Mouse (Mus musculus) forebrain, postnatal 0 days (tissue): ENCODE measurements around the gene Vti1a. TPM values are rescaled to one million over a fixed set of nuclear protein-coding genes. Genes with fewer than 3 reads are reported as not detected.

ENCODE experiments used
- ATAC-seq: fragments of 200-750 bp; cut with Nextera tagmentation; 2 replicates; pipeline ENCODE4 v1.8.0; 2017; ENCODE audit warnings: mild to moderate bottlenecking, moderate library complexity
- DNase-seq: peaks from one replicate; pipeline ENCODE4 v3.0.0-alpha.2; 2015
- H3K27ac ChIP-seq: fragments of 300-500 bp; sonication (generic); 2 replicates; pipeline ENCODE4 v1.5.1; 2014; ENCODE audit warnings: low read depth, mild to moderate bottlenecking, antibody characterized with exemption, low read length, moderate library complexity, mixed read lengths
- H3K27me3 ChIP-seq: fragments of 300-500 bp; sonication (generic); 2 replicates; pipeline ENCODE4 v1.6.1; 2014; ENCODE audit warnings: mild to moderate bottlenecking, low read length, mixed read lengths; ENCODE audit not compliant: insufficient read depth
- H3K36me3 ChIP-seq: fragments of 300-500 bp; sonication (generic); 2 replicates; pipeline ENCODE4 v1.6.1; 2014; ENCODE audit warnings: mild to moderate bottlenecking, moderate library complexity; ENCODE audit not compliant: insufficient read depth
- H3K4me1 ChIP-seq: fragments of 300-500 bp; sonication (generic); 2 replicates; pipeline ENCODE4 v1.6.1; 2014; ENCODE audit warnings: antibody characterized with exemption; ENCODE audit not compliant: insufficient read depth
- H3K4me2 ChIP-seq: fragments of 300-500 bp; sonication (generic); 2 replicates; pipeline ENCODE4 v1.6.1; 2014; ENCODE audit warnings: low read depth, mild to moderate bottlenecking, moderate library complexity
- H3K4me3 ChIP-seq: fragments of 300-500 bp; sonication (generic); 2 replicates; pipeline ENCODE4 v1.5.1; 2014; ENCODE audit warnings: low read depth, low read length, mixed read lengths
- H3K9ac ChIP-seq: fragments of 300-500 bp; sonication (generic); 2 replicates; pipeline ENCODE4 v1.6.1; 2014; ENCODE audit warnings: mild to moderate bottlenecking
- H3K9me3 ChIP-seq: fragments of 300-500 bp; sonication (generic); 2 replicates; pipeline ENCODE4 v1.6.1; 2016; ENCODE audit warnings: low read length
- CTCF ChIP-seq: sonication (generic); IDR thresholded peaks from 2 replicates; pipeline ENCODE4 v1.5.1; 2016; ENCODE audit warnings: antibody characterized with exemption, control low read depth, low read depth
- WGBS: fragments of 180-500 bp; shearing (Covaris S2); extraction: QIAGEN DNeasy Blood & Tissue Kit; methylation state at CpG from one replicate; pipeline ENCODE4 v1.1.7; 2014; 5-methylcytosine and 5-hydroxymethylcytosine counted together
- polyA plus RNA-seq: library from polyadenylated mRNA; unstranded; fragments of >200 nt; fragmentation: Nextera tagmentation; extraction: Ambion mirVana; gene quantifications from 2 replicates; pipeline ENCODE4 v1.2.1, GENCODE M21; 2015
- total RNA-seq: library from RNA; depleted of rRNA; stranded (reverse); fragments of >200 nt; gene quantifications from 2 replicates; pipeline ENCODE4 v1.2.3, GENCODE M21; 2014

Vti1a gene
- total and polyA plus RNA-seq, 2 experiments from 2014 or later, result 27.5 to 43.7 TPM

GRCm38 (mm10) chr19:55569894-55570293 lies 253.8 kb downstream of the Vti1a start:
- no peak overlapping the region for H3K9ac ChIP-seq
- no peak overlapping the region for H3K4me2 ChIP-seq
- 86% methylated on average over 12 of the region's 12 CpGs for WGBS
- no peaks in the 10 kb centered on the region for H3K9me3 ChIP-seq
- no peaks in the 10 kb centered on the region for H3K27me3 ChIP-seq
- ATAC-seq, result no peak
- no peaks in the 10 kb centered on the region for H3K36me3 ChIP-seq
- no peak overlapping the region for H3K27ac ChIP-seq
- no peak overlapping the region for H3K4me3 ChIP-seq
- no peak for DNase-seq
- no peaks in the 10 kb centered on the region for H3K4me1 ChIP-seq
- no peak for TF ChIP-seq CTCF

GRCm38 (mm10) chr19:55570520-55571296 lies 254.6 kb downstream of the Vti1a start:
- Histone ChIP-seq H3K4me2 (no peak overlapping the region), H3K4me1 (no peaks in the 10 kb centered on the region), H3K36me3 (no peaks in the 10 kb centered on the region), H3K27ac (no peak overlapping the region), H3K27me3 (no peaks in the 10 kb centered on the region), H3K9me3 (no peaks in the 10 kb centered on the region), H3K4me3 (no peak overlapping the region), H3K9ac (no peak overlapping the region)
- ATAC-seq (no peak), DNase-seq (no peak)
- no peak for TF ChIP-seq CTCF
- WGBS, result 90% methylated on average over 9 of the region's 9 CpGs

DNA sequence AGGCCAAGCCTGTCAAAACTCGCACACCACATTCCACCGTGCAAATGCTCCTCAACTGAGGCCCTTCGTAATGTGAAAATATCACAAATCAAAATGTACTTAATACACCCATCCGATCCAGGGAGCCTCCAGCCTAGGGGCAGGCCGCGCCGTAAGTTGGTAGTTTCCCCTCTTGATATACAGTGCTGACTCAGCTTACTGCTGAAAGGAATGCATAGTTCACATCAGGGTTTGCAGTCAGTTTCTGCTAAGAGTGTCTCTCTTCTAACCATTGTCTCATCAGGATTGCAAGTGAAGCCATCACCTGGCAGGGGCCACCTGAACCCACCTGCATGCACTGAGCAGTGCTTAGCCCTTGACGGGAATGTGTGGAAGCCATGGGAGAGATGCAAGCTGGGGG lies 255.4 kb downstream of the Vti1a start:
- no peak for TF ChIP-seq CTCF
- Histone ChIP-seq H3K27me3 (no peaks in the 10 kb centered on the region), H3K4me2 (no peak overlapping the region), H3K9me3 (no peaks in the 10 kb centered on the region), H3K36me3 (no peaks in the 10 kb centered on the region), H3K9ac (no peak overlapping the region), H3K27ac (no peak overlapping the region), H3K4me3 (no peak overlapping the region), H3K4me1 (no peaks in the 10 kb centered on the region)
- DNase-seq, result no peak
- ATAC-seq, result no peak
- 92% methylated on average over 8 of the region's 8 CpGs for WGBS

DNA sequence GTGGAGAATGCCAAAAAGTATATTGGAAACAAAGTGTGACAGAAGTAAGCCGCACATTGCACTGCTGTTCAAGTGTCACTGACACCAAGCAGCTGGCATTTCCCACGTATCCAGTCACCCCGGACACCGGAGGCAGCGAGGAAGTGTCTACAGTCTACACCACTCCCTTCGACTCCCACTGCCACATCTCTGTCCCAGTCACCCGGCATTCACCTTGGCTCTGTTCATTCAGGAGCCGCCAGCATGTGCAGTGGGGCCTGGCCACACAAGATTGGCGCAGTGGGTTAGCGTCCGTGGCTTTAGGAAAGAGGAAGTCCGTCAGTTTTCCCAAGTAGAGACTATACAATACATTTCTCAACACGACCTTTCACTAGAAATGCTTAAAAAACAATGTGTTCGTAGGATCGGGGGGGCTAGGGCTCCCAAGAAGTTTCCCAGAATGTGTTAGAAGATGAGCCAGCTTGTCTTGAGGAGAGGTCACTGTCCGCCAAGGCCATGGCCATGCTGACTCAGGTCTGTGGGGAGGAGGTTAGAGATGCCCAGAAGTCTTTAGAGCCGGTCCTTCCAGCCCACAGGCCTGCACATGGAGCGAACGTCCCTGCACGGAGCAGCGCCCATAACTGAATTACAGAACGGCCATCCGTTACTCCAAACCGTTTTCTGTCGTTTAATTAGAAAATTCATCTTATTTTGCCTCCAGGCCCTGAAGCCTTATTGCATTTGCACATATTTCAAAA lies 261.4 kb downstream of the Vti1a start:
- Histone ChIP-seq H3K4me1 (no peaks in the 10 kb centered on the region; the same call in 1 of the 2 replicates), H3K27ac (no peak overlapping the region), H3K4me3 (no peak overlapping the region), H3K36me3 (no peaks in the 10 kb centered on the region), H3K9ac (no peak overlapping the region), H3K9me3 (no peaks in the 10 kb centered on the region), H3K4me2 (no peak overlapping the region), H3K27me3 (no peaks in the 10 kb centered on the region)
- ATAC-seq (no peak), DNase-seq (no peak)
- no peak for TF ChIP-seq CTCF
- WGBS, result 68% methylated on average over 25 of the region's 25 CpGs

- Histone ChIP-seq H3K27ac (0 out of 2 replicates have a peak overlapping the region, but pooled peaks have one; percentile 35), H3K4me1 (no peaks in the 10 kb centered on the region; the same call in 1 of the 2 replicates), H3K36me3 (no peaks in the 10 kb centered on the region), H3K9me3 (no peaks in the 10 kb centered on the region), H3K27me3 (no peaks in the 10 kb centered on the region), H3K4me3 (no peak overlapping the region), H3K9ac (no peak overlapping the region), H3K4me2 (no peak overlapping the region; the same call in 1 of the 2 replicates)
- no peak for TF ChIP-seq CTCF
- WGBS, result 20% methylated on average over 17 of the region's 17 CpGs
- peak; percentile 81 for DNase-seq
- ATAC-seq, result peak; percentile 90
Observed at GRCm38 (mm10) chr19:55578094-55579085, 262.3 kb downstream of the Vti1a start.

DNA sequence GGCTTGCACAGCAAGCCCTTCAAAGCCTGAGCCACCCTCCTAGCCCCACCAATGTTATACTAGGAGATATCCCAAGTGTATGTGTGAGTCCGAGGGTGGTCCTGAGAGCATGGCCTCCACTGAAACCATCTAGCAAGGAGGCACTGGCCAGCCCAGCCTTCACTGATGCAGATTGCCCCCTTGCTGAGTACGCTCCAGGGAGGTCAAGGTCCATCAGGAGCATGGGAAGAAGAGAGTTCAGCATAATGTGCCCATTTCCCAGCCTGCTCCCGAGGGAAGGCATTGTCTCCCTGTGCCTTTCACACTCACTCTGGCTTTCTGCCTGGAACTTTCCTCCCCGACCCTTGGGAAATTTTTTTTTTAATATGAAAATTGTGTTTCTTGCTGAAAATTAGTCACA lies 263.2 kb downstream of the Vti1a start:
- no peak for TF ChIP-seq CTCF
- Histone ChIP-seq H3K9ac (no peak overlapping the region), H3K4me3 (no peak overlapping the region), H3K27ac (no peak overlapping the region), H3K4me1 (no peaks in the 10 kb centered on the region; the same call in 1 of the 2 replicates), H3K4me2 (no peak overlapping the region), H3K9me3 (no peaks in the 10 kb centered on the region), H3K36me3 (no peaks in the 10 kb centered on the region), H3K27me3 (no peaks in the 10 kb centered on the region)
- DNase-seq (no peak), ATAC-seq (no peak)
- WGBS, result 67% methylated on average over 4 of the region's 4 CpGs
